Mouse (Mus musculus) limb, embryonic 13.5 days (tissue): Measurements from ENCODE around the gene Steap3. TPM values are rescaled to one million over a fixed set of nuclear protein-coding genes. Genes with fewer than 3 reads are reported as not detected.

Source experiments
- ATAC-seq: fragments of 200-750 bp; cut with Nextera tagmentation; 2 replicates; pipeline ENCODE4 v1.8.0; 2017; ENCODE audit warnings: low read depth, moderate number of reproducible peaks, moderate TSS enrichment; ENCODE audit not compliant: low FRiP score
- H3K27ac ChIP-seq: fragments of 300-500 bp; sonication (generic); 2 replicates; pipeline ENCODE4 v1.5.1; 2015; ENCODE audit warnings: inconsistent platforms, mild to moderate bottlenecking, moderate library complexity
- H3K27me3 ChIP-seq: fragments of 300-500 bp; sonication (generic); 2 replicates; pipeline ENCODE4 v1.6.1; 2015; ENCODE audit warnings: mild to moderate bottlenecking, inconsistent platforms
- H3K36me3 ChIP-seq: fragments of 300-500 bp; sonication (generic); 2 replicates; pipeline ENCODE4 v1.6.1; 2015; ENCODE audit warnings: inconsistent platforms, mild to moderate bottlenecking, moderate library complexity
- H3K4me1 ChIP-seq: fragments of 300-500 bp; sonication (generic); 2 replicates; pipeline ENCODE4 v1.6.1; 2015; ENCODE audit warnings: inconsistent platforms
- H3K4me2 ChIP-seq: fragments of 300-500 bp; sonication (generic); replicated peaks from 2 replicates; pipeline ENCODE4 v1.6.1; 2015; ENCODE audit warnings: inconsistent platforms, mild to moderate bottlenecking, moderate library complexity
- H3K4me3 ChIP-seq: fragments of 300-500 bp; sonication (generic); 2 replicates; pipeline ENCODE4 v1.5.1; 2015; ENCODE audit warnings: moderate library complexity, mild to moderate bottlenecking, inconsistent platforms
- H3K9ac ChIP-seq: fragments of 300-500 bp; sonication (generic); 2 replicates; pipeline ENCODE4 v1.6.1; 2015; ENCODE audit warnings: mild to moderate bottlenecking, inconsistent platforms
- H3K9me3 ChIP-seq: fragments of 300-500 bp; sonication (generic); 2 replicates; pipeline ENCODE4 v1.6.1; 2016; ENCODE audit warnings: inconsistent platforms
- WGBS: fragments of 180-500 bp; shearing (Covaris S2); methylation state at CpG from one replicate; pipeline ENCODE4 v1.1.7; 2015; 5-methylcytosine and 5-hydroxymethylcytosine counted together
- polyA plus RNA-seq: library from polyadenylated mRNA; unstranded; fragments of >200 nt; fragmentation: Nextera tagmentation; extraction: Ambion mirVana; gene quantifications from 2 replicates; pipeline ENCODE4 v1.2.1, GENCODE M21; 2015

Steap3 gene
- polyA plus RNA-seq, 1 experiment from 2014 or later = 5.6 TPM

- Histone ChIP-seq H3K9ac (no peak overlapping the region), H3K9me3 (0 out of 2 replicates have a peak, but pooled peaks cover 1% of the 10 kb centered on the region), H3K27ac (no peak overlapping the region), H3K36me3 (no peaks in the 10 kb centered on the region), H3K4me2 (no peak overlapping the region), H3K27me3 (no peaks in the 10 kb centered on the region), H3K4me1 (peaks cover 7% of the 10 kb centered on the region; the same call in 1 of the 2 replicates), H3K4me3 (no peak overlapping the region)
- peak; percentile 45; the same call in 1 of the 2 replicates for ATAC-seq
- 56% methylated on average over 4 of the region's 4 CpGs for WGBS
These were observed 48.9 kb downstream of the Steap3 start for GRCm38 (mm10) chr1:120223613-120224012.

- WGBS = 39% methylated on average over 2 of the region's 2 CpGs
- 0 out of 2 replicates have a peak, but pooled peaks cover 6% of the 10 kb centered on the region for H3K9me3 ChIP-seq
- 0 out of 2 replicates have a peak, but pooled peaks have one; percentile 17 for ATAC-seq
These were observed 51.2 kb downstream of the Steap3 start for GRCm38 (mm10) chr1:120221285-120221684.

GRCm38 (mm10) chr1:120220841-120221240, 51.7 kb downstream of the Steap3 start:
- no peak overlapping the region for H3K27ac ChIP-seq
- no peak overlapping the region for H3K9ac ChIP-seq
- 77% methylated on average over 6 of the region's 6 CpGs for WGBS
- H3K4me1 ChIP-seq = no peaks in the 10 kb centered on the region
- no peaks in the 10 kb centered on the region for H3K27me3 ChIP-seq
- H3K4me3 ChIP-seq = no peak overlapping the region
- no peak for ATAC-seq
- no peaks in the 10 kb centered on the region for H3K36me3 ChIP-seq
- H3K4me2 ChIP-seq = no peak overlapping the region
- 0 out of 2 replicates have a peak, but pooled peaks cover 6% of the 10 kb centered on the region for H3K9me3 ChIP-seq

More at GRCm38 (mm10) chr1:120221285-120221684, 51.2 kb downstream of the Steap3 start:
- 0 out of 2 replicates have a peak, but pooled peaks cover under 1% of the 10 kb centered on the region for H3K4me1 ChIP-seq
- no peaks in the 10 kb centered on the region for H3K27me3 ChIP-seq
- H3K4me2 ChIP-seq = no peak overlapping the region
- H3K9ac ChIP-seq = no peak overlapping the region
- H3K36me3 ChIP-seq = no peaks in the 10 kb centered on the region
- H3K27ac ChIP-seq = no peak overlapping the region
- H3K4me3 ChIP-seq = no peak overlapping the region

- ATAC-seq = no peak
- Histone ChIP-seq H3K9me3 (no peaks in the 10 kb centered on the region), H3K9ac (no peak overlapping the region), H3K27ac (no peak overlapping the region), H3K27me3 (no peaks in the 10 kb centered on the region), H3K36me3 (no peaks in the 10 kb centered on the region), H3K4me1 (no peaks in the 10 kb centered on the region), H3K4me2 (no peak overlapping the region), H3K4me3 (no peak overlapping the region)
- 77% methylated on average over 11 of the region's 11 CpGs for WGBS
These were observed 63.8 kb downstream of the Steap3 start for GRCm38 (mm10) chr1:120208502-120209230.

- no peak for ATAC-seq
- 75% methylated on average over 6 of the region's 6 CpGs for WGBS
These were observed 64.9 kb downstream of the Steap3 start for GRCm38 (mm10) chr1:120207568-120207967.

GRCm38 (mm10) chr1:120204834-120205233, 67.7 kb downstream of the Steap3 start:
- ATAC-seq = no peak
- no peaks in the 10 kb centered on the region for H3K9me3 ChIP-seq
- H3K4me2 ChIP-seq = no peak overlapping the region
- H3K27ac ChIP-seq = no peak overlapping the region
- H3K4me1 ChIP-seq = no peaks in the 10 kb centered on the region
- H3K36me3 ChIP-seq = no peaks in the 10 kb centered on the region
- no peaks in the 10 kb centered on the region for H3K27me3 ChIP-seq
- H3K9ac ChIP-seq = no peak overlapping the region
- WGBS = 59% methylated on average over 1 of the region's 1 CpGs
- no peak overlapping the region for H3K4me3 ChIP-seq

More at GRCm38 (mm10) chr1:120207568-120207967, 64.9 kb downstream of the Steap3 start:
- Histone ChIP-seq H3K27me3 (no peaks in the 10 kb centered on the region), H3K36me3 (no peaks in the 10 kb centered on the region), H3K9me3 (no peaks in the 10 kb centered on the region), H3K27ac (no peak overlapping the region), H3K4me2 (no peak overlapping the region), H3K9ac (no peak overlapping the region), H3K4me3 (no peak overlapping the region), H3K4me1 (no peaks in the 10 kb centered on the region)

GRCm38 (mm10) chr1:120203836-120204235, 68.7 kb downstream of the Steap3 start:
- H3K4me3 ChIP-seq = no peak overlapping the region
- WGBS = 79% methylated on average over 5 of the region's 5 CpGs
- no peak overlapping the region for H3K27ac ChIP-seq
- H3K9ac ChIP-seq = no peak overlapping the region
- H3K9me3 ChIP-seq = no peaks in the 10 kb centered on the region
- ATAC-seq = no peak
- no peaks in the 10 kb centered on the region for H3K27me3 ChIP-seq
- no peak overlapping the region for H3K4me2 ChIP-seq
- H3K36me3 ChIP-seq = no peaks in the 10 kb centered on the region
- H3K4me1 ChIP-seq = no peaks in the 10 kb centered on the region

GRCm38 (mm10) chr1:120202542-120202941, 70.0 kb downstream of the Steap3 start:
- no peak overlapping the region for H3K9ac ChIP-seq
- ATAC-seq = no peak
- no peak overlapping the region for H3K4me2 ChIP-seq
- 72% methylated on average over 3 of the region's 3 CpGs for WGBS
- H3K4me1 ChIP-seq = no peaks in the 10 kb centered on the region
- no peak overlapping the region for H3K4me3 ChIP-seq
- H3K27ac ChIP-seq = no peak overlapping the region
- no peaks in the 10 kb centered on the region for H3K9me3 ChIP-seq
- H3K36me3 ChIP-seq = no peaks in the 10 kb centered on the region
- no peaks in the 10 kb centered on the region for H3K27me3 ChIP-seq

- H3K9me3 ChIP-seq = no peaks in the 10 kb centered on the region
- WGBS = 87% methylated on average over 4 of the region's 4 CpGs
These were observed 73.6 kb downstream of the Steap3 start for GRCm38 (mm10) chr1:120198942-120199341.

GRCm38 (mm10) chr1:120198151-120198550, 74.4 kb downstream of the Steap3 start:
- Histone ChIP-seq H3K9ac (no peak overlapping the region), H3K4me2 (no peak overlapping the region), H3K36me3 (no peaks in the 10 kb centered on the region), H3K9me3 (no peaks in the 10 kb centered on the region), H3K27ac (no peak overlapping the region), H3K4me1 (no peaks in the 10 kb centered on the region), H3K27me3 (no peaks in the 10 kb centered on the region), H3K4me3 (no peak overlapping the region)
- no peak for ATAC-seq
- 48% methylated on average over 3 of the region's 3 CpGs for WGBS

More at GRCm38 (mm10) chr1:120198942-120199341, 73.6 kb downstream of the Steap3 start:
- H3K9ac ChIP-seq = no peak overlapping the region
- no peaks in the 10 kb centered on the region for H3K27me3 ChIP-seq
- H3K4me3 ChIP-seq = no peak overlapping the region
- no peaks in the 10 kb centered on the region for H3K36me3 ChIP-seq
- no peak overlapping the region for H3K27ac ChIP-seq
- no peak for ATAC-seq
- no peaks in the 10 kb centered on the region for H3K4me1 ChIP-seq
- no peak overlapping the region for H3K4me2 ChIP-seq

GRCm38 (mm10) chr1:120197189-120197588, 75.3 kb downstream of the Steap3 start:
- H3K4me3 ChIP-seq = no peak overlapping the region
- H3K4me2 ChIP-seq = no peak overlapping the region
- H3K36me3 ChIP-seq = no peaks in the 10 kb centered on the region
- no peaks in the 10 kb centered on the region for H3K27me3 ChIP-seq
- no peaks in the 10 kb centered on the region for H3K9me3 ChIP-seq
- WGBS = 13% methylated on average over 5 of the region's 5 CpGs
- no peak overlapping the region for H3K9ac ChIP-seq
- peak; percentile 71 for ATAC-seq
- H3K27ac ChIP-seq = no peak overlapping the region
- no peaks in the 10 kb centered on the region for H3K4me1 ChIP-seq

GRCm38 (mm10) chr1:120196724-120197123, 75.8 kb downstream of the Steap3 start:
- no peak for ATAC-seq
- Histone ChIP-seq H3K9me3 (no peaks in the 10 kb centered on the region), H3K4me1 (no peaks in the 10 kb centered on the region), H3K27me3 (no peaks in the 10 kb centered on the region), H3K9ac (no peak overlapping the region), H3K4me2 (no peak overlapping the region), H3K4me3 (no peak overlapping the region), H3K36me3 (no peaks in the 10 kb centered on the region), H3K27ac (no peak overlapping the region)
- WGBS = 88% methylated on average over 2 of the region's 2 CpGs
